Mouse (Mus musculus) lung, postnatal 10 days (tissue): Measurements from ENCODE around the gene Ptgir.

Experiments used
- DNase-seq: peaks from one replicate; pipeline ENCODE4 v3.0.0; 2021

Gene Ptgir

GRCm38 (mm10) chr7:16906281-16906680 lies at the start of gene Ptgir:
Ptgir (plus strand) TSS chr7:16906490.
- DNase-seq: peak; percentile 71

- no peak for DNase-seq
Measured at GRCm38 (mm10) chr7:16858336-16858735, 48.0 kb upstream of the Ptgir start.

- peak; percentile 66 for DNase-seq
Measured at GRCm38 (mm10) chr7:16859902-16860651, 46.2 kb upstream of the Ptgir start.

GRCm38 (mm10) chr7:16867488-16867887 lies 38.8 kb upstream of the Ptgir start:
- DNase-seq: no peak

- DNase-seq: no peak
Measured at GRCm38 (mm10) chr7:16869497-16869896, 36.8 kb upstream of the Ptgir start.

GRCm38 (mm10) chr7:16871600-16871999 lies 34.7 kb upstream of the Ptgir start:
- DNase-seq: no peak

GRCm38 (mm10) chr7:16872478-16872877 lies 33.8 kb upstream of the Ptgir start:
- DNase-seq: no peak

- DNase-seq: no peak
Measured at GRCm38 (mm10) chr7:16873392-16873791, 32.9 kb upstream of the Ptgir start.

- peak; percentile 89 for DNase-seq
Measured at GRCm38 (mm10) chr7:16874190-16874589, 32.1 kb upstream of the Ptgir start.

- DNase-seq: peak; percentile 100
Measured at GRCm38 (mm10) chr7:16874756-16875309, 31.5 kb upstream of the Ptgir start.

- no peak for DNase-seq
Measured at GRCm38 (mm10) chr7:16875310-16875325, 31.2 kb upstream of the Ptgir start, which contains the start of gene Dact3. Dact3 (plus strand) TSS chr7:16875317.

GRCm38 (mm10) chr7:16875326-16875725 lies 31.0 kb upstream of the Ptgir start:
- DNase-seq: no peak

GRCm38 (mm10) chr7:16876006-16876405 lies 30.3 kb upstream of the Ptgir start:
- DNase-seq: no peak

- peak; percentile 63 for DNase-seq
Measured at GRCm38 (mm10) chr7:16876608-16877007, 29.7 kb upstream of the Ptgir start.

GRCm38 (mm10) chr7:16877717-16878116 lies 28.6 kb upstream of the Ptgir start:
- no peak for DNase-seq

GRCm38 (mm10) chr7:16879796-16880547 lies 26.3 kb upstream of the Ptgir start:
- peak; percentile 80 for DNase-seq

GRCm38 (mm10) chr7:16880615-16881014 lies 25.7 kb upstream of the Ptgir start:
- no peak for DNase-seq

GRCm38 (mm10) chr7:16883162-16883561 lies 23.1 kb upstream of the Ptgir start:
- no peak for DNase-seq

- DNase-seq: no peak
Measured at GRCm38 (mm10) chr7:16884334-16884733, 22.0 kb upstream of the Ptgir start.

GRCm38 (mm10) chr7:16885271-16885776 lies 21.0 kb upstream of the Ptgir start:
- DNase-seq: no peak

- DNase-seq: no peak
Measured at GRCm38 (mm10) chr7:16885905-16886304, 20.4 kb upstream of the Ptgir start.

GRCm38 (mm10) chr7:16890536-16890935 lies 15.8 kb upstream of the Ptgir start:
- peak; percentile 62 for DNase-seq

GRCm38 (mm10) chr7:16890944-16891343 lies 15.3 kb upstream of the Ptgir start:
- DNase-seq: peak; percentile 93

GRCm38 (mm10) chr7:16891641-16892351 lies 14.5 kb upstream of the Ptgir start, which contains the start of gene Gng8:
Gng8 (plus strand) TSS chr7:16891786.
- peak; percentile 91 for DNase-seq
